Mouse (Mus musculus) kidney, adult 9 months (tissue): ENCODE results near the gene Wdr46.

Experiments
- DNase-seq: peaks from one replicate; pipeline ENCODE4 v3.0.0; 2022

Wdr46 gene

GRCm38 (mm10) chr17:33911813-33912414 lies 28.5 kb upstream of the Wdr46 start:
- peak; percentile 61 for DNase-seq

- DNase-seq = peak; percentile 7
Measured at GRCm38 (mm10) chr17:33913264-33913663, 27.2 kb upstream of the Wdr46 start.

DNA sequence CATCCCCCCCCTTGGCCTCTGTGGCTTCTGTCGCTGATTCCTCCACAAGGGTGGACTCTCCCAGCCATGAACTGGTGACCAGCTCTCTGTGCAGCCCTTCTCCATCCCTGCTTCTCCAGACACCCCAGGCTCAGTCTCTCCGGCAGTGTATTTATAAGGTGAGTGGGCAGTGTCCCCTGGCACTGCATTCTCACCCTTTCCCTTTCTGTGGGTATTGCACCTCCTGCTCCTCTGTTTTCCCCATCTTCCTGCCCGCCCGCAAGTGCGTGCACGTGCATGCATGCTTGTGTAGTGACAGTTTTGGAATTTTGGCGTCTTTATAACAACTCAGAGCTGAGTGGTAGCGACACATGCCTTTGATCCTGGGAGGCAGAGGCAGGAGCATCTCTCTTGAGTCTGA lies 26.6 kb upstream of the Wdr46 start:
- peak; percentile 9 for DNase-seq

DNA sequence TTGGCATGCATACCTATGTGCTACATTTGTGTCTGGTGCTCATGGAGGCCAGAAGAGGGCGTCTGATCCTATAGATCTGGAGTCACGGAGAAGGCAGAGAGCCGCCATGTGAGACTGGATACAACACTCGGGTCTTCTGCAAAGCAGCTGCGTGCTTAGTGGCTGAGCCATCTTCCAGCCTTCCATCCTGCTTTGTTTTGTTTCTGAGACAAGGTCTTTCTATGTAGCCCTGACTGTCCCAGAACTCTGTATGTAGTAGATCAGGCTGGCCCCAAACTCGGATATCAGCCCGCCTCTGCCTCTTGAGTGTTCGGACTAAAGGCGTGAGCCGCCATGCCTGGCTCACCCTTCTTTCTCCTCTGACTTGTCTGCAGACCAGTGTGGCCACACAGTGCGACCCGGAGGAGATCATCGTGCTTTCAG lies 25.5 kb upstream of the Wdr46 start:
- DNase-seq = peak; percentile 35

DNA sequence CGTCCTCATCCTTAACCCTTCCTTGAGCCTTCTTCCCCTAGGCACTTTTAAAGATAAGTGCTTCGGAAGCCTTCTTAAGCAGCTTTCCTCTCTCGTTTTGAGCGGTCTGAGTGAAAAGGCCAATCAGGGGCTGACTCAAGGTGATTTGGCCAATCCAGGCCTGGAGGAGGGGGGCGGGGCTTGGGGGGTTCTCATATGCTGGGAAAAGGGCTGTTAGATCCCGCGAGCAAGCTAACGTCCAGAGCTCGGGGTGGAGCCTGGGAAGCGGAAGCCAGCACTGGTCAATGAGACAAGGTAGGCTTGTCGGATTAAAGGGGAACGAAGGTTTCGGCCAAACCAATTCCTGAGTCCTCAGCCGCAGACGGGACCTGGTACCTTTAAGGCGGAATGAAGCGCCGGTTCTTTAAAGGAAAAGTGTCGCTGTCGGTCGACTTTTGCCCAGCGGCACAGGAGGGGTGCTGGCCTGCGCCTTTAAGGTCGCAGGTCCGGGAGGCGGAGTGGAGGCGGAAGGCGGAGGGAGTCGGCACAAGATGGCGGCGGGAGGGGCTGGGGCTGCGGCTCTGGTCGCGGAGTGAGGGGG lies 24.7 kb upstream of the Wdr46 start, which contains the start of the genes Tapbp and Zbtb22:
Gene Tapbp (plus strand): TSS at position 229 of the 580 bp plus-strand sequence.
Gene Zbtb22 (plus strand): TSS at position 234 of the 580 bp plus-strand sequence.
- DNase-seq = peak; percentile 99

DNA sequence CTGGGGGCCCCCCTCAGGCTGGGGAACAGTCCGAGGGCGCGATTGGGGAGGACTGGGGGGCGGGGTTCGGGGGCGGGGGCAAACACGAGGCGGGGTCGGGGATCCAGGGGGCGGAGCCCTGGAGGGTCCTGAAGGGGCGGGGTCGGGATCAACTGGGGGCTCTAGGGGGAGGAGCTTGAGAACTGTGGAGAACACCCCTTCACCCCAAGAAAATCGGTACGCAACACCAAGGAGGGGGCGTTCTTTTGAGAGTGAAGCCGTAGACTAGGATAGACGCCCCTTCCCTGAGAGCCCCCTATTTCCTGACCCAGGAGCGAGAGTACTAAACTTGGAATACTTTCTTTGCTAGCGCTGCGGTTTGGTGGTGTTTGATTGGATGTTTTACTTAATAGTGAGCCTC lies 24.2 kb upstream of the Wdr46 start:
- peak; percentile 52 for DNase-seq

DNA sequence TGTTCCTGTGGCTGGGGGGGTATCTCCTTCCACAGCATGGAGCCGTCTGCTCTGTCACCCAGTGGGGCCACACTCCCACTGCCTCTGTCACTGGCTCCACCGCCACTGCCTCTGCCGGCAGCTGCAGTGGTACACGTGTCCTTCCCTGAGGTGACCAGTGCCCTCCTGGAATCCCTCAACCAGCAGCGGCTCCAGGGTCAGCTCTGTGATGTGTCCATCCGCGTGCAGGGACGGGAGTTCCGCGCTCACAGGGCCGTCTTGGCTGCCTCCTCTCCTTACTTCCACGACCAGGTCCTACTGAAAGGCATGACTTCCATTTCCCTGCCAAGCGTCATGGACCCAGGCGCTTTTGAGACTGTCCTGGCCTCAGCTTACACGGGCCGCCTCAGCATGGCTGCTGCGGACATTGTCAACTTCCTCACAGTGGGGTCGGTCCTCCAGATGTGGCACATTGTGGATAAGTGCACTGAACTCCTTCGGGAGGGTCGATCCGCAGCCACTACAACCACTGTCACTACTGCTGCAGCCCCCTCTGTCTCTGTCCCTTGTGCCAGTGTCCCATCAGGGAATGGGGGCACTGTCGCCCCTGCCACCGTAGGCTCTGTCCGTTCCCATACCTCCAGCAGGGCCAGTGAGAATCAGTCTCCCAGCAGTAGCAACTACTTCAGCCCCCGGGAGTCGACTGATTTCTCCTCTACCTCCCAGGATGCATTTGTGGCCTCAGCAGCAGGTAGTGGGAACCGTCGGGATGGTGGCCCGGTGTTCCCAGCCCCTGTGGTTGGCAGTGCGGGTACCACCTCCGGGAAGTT lies 23.4 kb upstream of the Wdr46 start:
- peak; percentile 35 for DNase-seq

DNA sequence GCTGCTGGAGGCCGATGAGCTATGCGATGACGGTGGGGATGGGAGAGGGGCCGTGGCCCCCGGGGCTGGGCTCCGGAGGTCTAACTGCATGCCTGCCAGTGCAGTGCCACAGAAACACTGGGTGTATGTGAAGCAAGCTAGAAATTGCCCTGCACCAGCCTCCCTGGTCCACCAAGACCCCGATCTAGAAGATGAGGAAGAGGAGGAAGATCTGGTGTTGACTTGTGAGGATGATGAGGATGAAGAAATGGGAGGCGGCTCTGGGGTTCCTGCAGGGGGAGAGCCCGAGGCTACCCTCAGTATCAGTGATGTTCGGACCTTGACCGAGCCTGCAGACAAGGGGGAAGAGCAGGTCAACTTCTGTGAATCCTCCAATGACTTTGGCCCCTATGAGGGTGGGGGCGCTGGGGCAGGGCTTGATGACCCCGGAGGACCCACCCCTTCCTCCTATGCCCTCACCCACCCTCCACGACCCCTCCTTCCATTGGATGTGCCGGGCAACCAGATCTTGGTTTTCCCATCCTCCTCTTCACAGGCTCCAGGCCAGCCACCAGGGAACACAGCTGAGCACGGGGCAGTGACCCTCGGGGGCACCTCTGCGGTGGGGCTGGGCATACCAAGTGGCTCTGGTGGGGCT lies 22.7 kb upstream of the Wdr46 start:
- DNase-seq = peak; percentile 27

GRCm38 (mm10) chr17:33918293-33919203 lies 21.9 kb upstream of the Wdr46 start:
- DNase-seq = peak; percentile 35

DNA sequence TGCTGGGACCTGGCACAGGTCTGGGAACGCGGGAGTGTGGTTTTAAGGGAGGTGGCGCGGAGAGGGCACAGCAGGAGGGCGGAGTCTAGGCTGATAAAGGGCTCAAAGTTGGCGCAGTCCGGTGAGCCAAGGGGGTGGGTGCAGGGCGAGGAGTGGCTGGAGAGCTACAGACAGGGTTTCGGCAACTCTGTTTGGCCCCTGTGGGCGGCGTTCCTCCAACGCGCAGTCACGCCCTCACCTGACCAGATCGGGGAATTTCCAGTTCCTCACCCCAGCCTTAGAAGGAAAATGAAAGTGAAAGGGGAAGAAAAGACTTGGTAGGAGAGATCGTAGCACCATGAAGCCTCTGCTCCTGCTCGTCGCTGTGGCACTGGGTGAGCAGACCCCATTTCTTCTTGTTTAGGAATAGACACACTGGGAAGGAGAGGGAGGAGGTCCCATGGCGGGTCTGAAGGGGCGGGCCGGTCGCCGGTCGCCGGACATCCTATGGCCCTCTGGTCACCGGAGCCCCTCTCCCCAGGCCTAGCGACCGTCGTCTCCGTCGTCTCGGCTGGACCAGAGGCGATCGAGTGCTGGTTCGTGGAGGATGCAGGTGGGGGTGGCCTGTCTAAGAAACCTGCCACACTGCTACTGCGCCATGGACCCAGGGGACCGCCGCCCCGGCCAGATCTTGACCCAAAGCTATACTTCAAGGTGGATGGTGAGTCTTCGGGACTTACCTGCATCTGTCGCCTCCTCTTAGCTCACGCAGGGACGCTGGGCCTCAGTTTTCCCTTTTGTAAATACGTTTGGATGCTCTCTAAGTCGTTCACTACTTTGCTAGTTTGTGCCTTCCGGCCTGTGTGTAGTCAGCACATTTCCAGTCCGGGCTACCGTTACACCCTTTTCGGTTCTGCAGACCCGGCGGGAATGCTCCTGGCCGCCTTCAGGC lies 20.8 kb upstream of the Wdr46 start:
- peak; percentile 92 for DNase-seq

DNA sequence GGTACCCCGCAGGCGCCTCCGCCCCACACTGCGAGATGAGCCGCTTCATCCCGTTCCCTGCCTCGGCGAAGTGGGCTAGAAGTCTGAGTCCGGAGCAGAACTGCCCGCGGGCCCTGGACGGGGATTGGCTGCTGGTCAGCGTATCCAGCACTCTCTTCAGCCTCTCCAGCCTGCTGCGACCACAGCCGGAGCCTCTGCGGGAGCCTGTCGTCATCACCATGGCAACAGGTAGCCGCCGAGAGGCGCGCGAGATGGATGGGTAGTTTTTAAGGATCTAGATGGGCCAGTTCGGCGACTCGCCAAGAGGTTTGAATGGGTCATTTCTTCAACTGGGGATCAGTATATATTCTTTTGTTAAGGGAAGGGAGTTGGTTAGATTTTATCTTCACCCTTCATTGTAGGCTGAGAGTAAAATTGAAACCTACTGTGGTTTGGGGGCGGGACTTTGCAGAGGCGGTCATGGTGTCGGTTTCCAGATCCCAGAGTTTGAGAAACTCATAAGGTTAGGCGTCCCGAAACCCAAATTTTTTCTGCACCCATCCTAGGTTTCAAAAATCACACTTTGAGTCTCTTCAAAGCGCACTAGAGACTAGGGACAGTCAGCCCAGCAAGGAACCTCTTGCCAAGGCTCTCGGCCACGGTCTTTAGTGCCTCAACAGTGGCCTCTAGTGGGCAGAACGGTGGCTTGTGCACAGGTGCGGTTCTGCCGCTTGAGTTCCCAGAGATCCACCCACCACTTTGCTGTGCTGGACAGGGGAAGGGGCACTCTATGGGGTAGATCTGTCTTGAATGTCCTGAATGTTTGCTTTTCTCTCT lies 20.0 kb upstream of the Wdr46 start:
- peak; percentile 91 for DNase-seq

DNA sequence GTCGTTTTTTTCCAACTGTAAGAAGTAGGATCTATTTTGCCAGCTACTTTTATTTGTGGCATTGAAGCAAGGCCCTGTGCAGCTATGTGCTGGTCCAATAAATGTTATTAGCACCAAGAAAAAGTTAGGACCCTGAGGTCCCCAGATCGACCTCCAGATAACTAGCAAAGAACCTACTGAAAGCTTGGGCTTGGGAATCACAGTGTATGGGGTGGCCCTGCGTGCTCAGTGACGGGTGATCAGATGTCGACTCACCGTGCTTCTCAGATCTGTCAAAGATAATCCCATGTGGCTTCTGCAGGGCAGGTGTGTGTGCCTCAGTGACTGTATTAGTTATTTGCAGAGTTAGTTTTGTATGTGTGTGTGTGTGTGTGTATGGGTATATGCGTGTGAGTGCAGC lies 19.1 kb upstream of the Wdr46 start:
- DNase-seq = no peak

- peak; percentile 59 for DNase-seq
Measured at GRCm38 (mm10) chr17:33924577-33925283, 15.7 kb upstream of the Wdr46 start.

DNA sequence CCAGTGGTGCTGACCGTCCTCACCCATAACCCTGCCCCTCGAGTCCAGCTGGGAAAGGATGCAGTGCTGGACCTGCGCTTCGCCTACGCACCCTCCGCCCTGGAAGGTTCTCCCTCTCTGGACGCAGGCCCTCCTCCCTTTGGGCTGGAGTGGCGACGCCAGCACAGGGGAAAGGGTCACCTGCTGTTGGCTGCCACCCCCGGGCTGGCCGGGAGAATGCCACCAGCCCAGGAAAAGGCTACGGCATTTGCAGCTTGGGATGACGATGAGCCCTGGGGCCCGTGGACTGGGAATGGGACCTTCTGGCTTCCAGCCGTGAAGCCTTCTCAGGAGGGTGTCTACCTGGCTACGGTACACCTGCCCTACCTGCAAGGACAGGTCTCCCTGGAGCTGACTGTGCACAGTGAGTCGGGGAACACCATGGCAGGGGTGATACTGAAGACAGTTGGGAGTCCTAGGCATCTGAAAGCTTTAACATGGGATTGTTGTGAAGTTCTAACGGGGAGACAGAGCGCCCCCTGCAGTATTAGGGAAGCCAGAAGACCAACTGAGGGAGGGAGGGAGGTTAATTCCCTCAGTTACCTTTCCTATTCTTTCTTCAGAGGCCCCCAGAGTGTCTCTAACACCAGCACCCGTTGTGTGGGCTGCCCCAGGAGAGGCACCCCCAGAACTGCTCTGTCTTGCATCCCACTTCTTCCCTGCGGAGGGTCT lies 14.9 kb upstream of the Wdr46 start:
- no peak for DNase-seq

- peak; percentile 57 for DNase-seq
Measured at GRCm38 (mm10) chr17:33926207-33926932, 14.1 kb upstream of the Wdr46 start.

GRCm38 (mm10) chr17:33928251-33928947 lies 12.1 kb upstream of the Wdr46 start:
- no peak for DNase-seq
